Mouse (Mus musculus) embryonic facial prominence, embryonic 13.5 days (tissue): ENCODE measurements around the gene Calcoco2. TPM values are rescaled to one million over a fixed set of nuclear protein-coding genes. Genes with fewer than 3 reads are reported as not detected.

Source experiments
- ATAC-seq: fragments of 200-750 bp; cut with Nextera tagmentation; 2 replicates; pipeline ENCODE4 v1.8.0; 2017; ENCODE audit warnings: low read depth; ENCODE audit not compliant: insufficient number of reproducible peaks, insufficient read depth, low FRiP score, low TSS enrichment
- H3K27ac ChIP-seq: fragments of 300-500 bp; sonication (generic); 2 replicates; pipeline ENCODE4 v1.5.1; 2015; ENCODE audit warnings: moderate library complexity, mild to moderate bottlenecking, inconsistent platforms
- H3K27me3 ChIP-seq: fragments of 300-500 bp; sonication (generic); 2 replicates; pipeline ENCODE4 v1.6.1; 2015; ENCODE audit warnings: mild to moderate bottlenecking, inconsistent platforms
- H3K36me3 ChIP-seq: fragments of 300-500 bp; sonication (generic); 2 replicates; pipeline ENCODE4 v1.6.1; 2015; ENCODE audit warnings: mild to moderate bottlenecking, inconsistent platforms
- H3K4me1 ChIP-seq: fragments of 300-500 bp; sonication (generic); 2 replicates; pipeline ENCODE4 v1.6.1; 2015; ENCODE audit warnings: inconsistent platforms
- H3K4me2 ChIP-seq: fragments of 300-500 bp; sonication (generic); 2 replicates; pipeline ENCODE4 v1.6.1; 2015; ENCODE audit warnings: moderate library complexity, mild to moderate bottlenecking, inconsistent platforms
- H3K4me3 ChIP-seq: fragments of 300-500 bp; sonication (generic); 2 replicates; pipeline ENCODE4 v1.5.1; 2015; ENCODE audit warnings: mild to moderate bottlenecking, inconsistent platforms
- H3K9ac ChIP-seq: fragments of 300-500 bp; sonication (generic); 2 replicates; pipeline ENCODE4 v1.6.1; 2015; ENCODE audit warnings: mild to moderate bottlenecking, inconsistent platforms
- H3K9me3 ChIP-seq: fragments of 300-500 bp; sonication (generic); 2 replicates; pipeline ENCODE4 v1.6.1; 2016; ENCODE audit warnings: inconsistent platforms
- WGBS: fragments of 180-500 bp; shearing (Covaris S2); methylation state at CpG from one replicate; pipeline ENCODE4 v1.1.7; 2015; ENCODE audit warnings: mixed read lengths; 5-methylcytosine and 5-hydroxymethylcytosine counted together
- polyA plus RNA-seq: library from polyadenylated mRNA; unstranded; fragments of >200 nt; fragmentation: Nextera tagmentation; extraction: Ambion mirVana; gene quantifications from 2 replicates; pipeline ENCODE4 v1.2.1, GENCODE M21; 2015

Calcoco2 gene
- polyA plus RNA-seq, 1 experiment from 2014 or later = not detected

DNA sequence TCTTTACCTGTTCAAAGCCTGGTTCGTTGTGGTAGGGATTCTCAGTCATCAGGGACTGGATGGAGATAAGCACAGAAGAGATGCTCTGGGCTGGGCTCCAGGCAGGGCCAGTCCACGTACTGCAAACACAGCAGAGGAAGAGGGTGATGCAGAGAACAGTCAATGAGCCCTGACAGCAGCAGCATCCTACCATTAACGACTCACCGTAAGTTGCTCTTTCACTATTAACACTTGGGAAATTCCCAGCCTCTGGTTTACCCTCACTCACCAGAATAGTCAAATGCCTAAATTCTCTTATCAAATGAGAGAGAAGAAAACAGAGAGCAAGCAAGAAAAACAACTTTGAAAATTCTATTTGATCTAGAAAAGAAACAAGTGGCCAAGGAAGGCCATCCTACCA lies 53.5 kb downstream of the Calcoco2 start:
- no peak for ATAC-seq
- Histone ChIP-seq H3K4me2 (no peak overlapping the region), H3K27ac (no peak overlapping the region), H3K9me3 (no peaks in the 10 kb centered on the region), H3K9ac (no peak overlapping the region), H3K36me3 (peaks cover 79% of the 10 kb centered on the region), H3K4me3 (no peak overlapping the region), H3K27me3 (no peaks in the 10 kb centered on the region), H3K4me1 (peaks cover 11% of the 10 kb centered on the region)
- WGBS = 90% methylated on average over 4 of the region's 4 CpGs

DNA sequence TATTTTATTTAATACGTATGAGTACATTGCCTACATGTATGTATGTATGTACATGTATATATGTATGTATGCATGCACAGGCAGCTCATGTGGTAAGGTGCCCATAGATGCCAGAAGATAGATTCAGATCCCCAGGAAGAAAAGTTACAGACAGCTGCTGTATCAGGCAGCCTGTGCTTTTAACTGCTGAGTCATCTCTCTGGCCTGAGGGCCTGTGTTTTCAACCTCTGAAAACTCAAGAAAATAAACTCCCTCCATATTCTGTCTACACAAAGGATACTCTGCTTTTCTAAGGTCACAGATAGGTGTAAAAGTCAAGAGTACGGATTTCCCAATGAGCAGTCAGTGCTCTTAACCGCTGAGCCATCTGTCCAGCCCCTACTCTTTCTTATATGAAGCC lies 60.9 kb downstream of the Calcoco2 start:
- Histone ChIP-seq H3K4me1 (no peaks in the 10 kb centered on the region), H3K9ac (no peak overlapping the region), H3K4me2 (no peak overlapping the region), H3K27me3 (no peaks in the 10 kb centered on the region), H3K36me3 (peaks cover 86% of the 10 kb centered on the region), H3K4me3 (no peak overlapping the region), H3K27ac (no peak overlapping the region), H3K9me3 (no peaks in the 10 kb centered on the region)
- no peak for ATAC-seq
- 91% methylated on average over 3 of the region's 3 CpGs for WGBS

DNA sequence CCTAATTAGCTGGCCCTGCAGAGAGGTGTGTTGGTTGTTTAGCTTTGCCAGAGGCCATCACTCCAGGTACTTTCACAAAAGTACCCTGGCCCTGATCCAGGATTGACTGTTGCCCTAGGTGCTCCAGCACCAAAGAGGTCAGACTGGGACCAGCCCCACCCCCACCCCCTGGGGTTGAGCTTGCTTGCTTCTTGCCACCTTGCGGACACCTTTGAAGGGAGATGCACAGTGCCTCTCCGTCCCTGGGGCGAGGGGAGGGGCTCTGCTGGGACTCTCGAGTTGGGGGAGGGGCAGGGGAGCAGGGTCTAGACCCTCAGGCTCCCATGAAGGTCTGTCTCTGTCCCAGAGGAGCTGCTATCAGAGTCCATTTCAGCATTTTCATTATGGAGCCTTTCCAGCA lies 61.8 kb downstream of the Calcoco2 start:
- ATAC-seq = no peak
- peaks cover 84% of the 10 kb centered on the region for H3K36me3 ChIP-seq
- H3K9ac ChIP-seq = no peak overlapping the region
- H3K9me3 ChIP-seq = no peaks in the 10 kb centered on the region
- no peaks in the 10 kb centered on the region for H3K27me3 ChIP-seq
- H3K4me3 ChIP-seq = no peak overlapping the region
- WGBS = 77% methylated on average over 4 of the region's 4 CpGs
- H3K4me2 ChIP-seq = no peak overlapping the region
- H3K27ac ChIP-seq = no peak overlapping the region
- no peaks in the 10 kb centered on the region for H3K4me1 ChIP-seq

Other genes with a start within 250 kb of the Calcoco2 start
- gene B4galnt2, start 197.1 kb downstream of the Calcoco2 start, polyA plus RNA-seq = 0.11 and 0.45 TPM in 2 replicates
- gene Igf2bp1, start 106.0 kb downstream of the Calcoco2 start, polyA plus RNA-seq = 52.6 and 65.4 TPM in 2 replicates
- gene Gip, start 87.4 kb downstream of the Calcoco2 start, polyA plus RNA-seq = not detected in 2 replicates
- gene Snf8, start 77.1 kb downstream of the Calcoco2 start, polyA plus RNA-seq = 95.5 and 107 TPM in 2 replicates
- 39.8 and 43.2 TPM in 2 replicates for gene Ube2z, start 46.6 kb downstream of the Calcoco2 start, polyA plus RNA-seq
- gene Atp5g1, start 36.3 kb downstream of the Calcoco2 start, polyA plus RNA-seq = 513 and 576 TPM in 2 replicates
- gene Ttll6, start 21.8 kb upstream of the Calcoco2 start, polyA plus RNA-seq = 0.08 and 0.25 TPM in 2 replicates
- not detected in 2 replicates for gene Hoxb13, start 82.4 kb upstream of the Calcoco2 start, polyA plus RNA-seq
- 0.13 TPM in 1 of 2 replicates, not detected in the other for gene Hoxb9, start 159.5 kb upstream of the Calcoco2 start, polyA plus RNA-seq
- gene Hoxb8, start 169.9 kb upstream of the Calcoco2 start, polyA plus RNA-seq = 0.37 TPM in 1 of 2 replicates, not detected in the other
- 0.15 TPM in 1 of 2 replicates, not detected in the other for gene Hoxb7, start 174.7 kb upstream of the Calcoco2 start, polyA plus RNA-seq
- gene Hoxb6, start 180.5 kb upstream of the Calcoco2 start, polyA plus RNA-seq = 4.0 TPM in 1 of 2 replicates, not detected in the other
- gene Hoxb5, start 191.4 kb upstream of the Calcoco2 start, polyA plus RNA-seq = 6.0 TPM in 1 of 2 replicates, not detected in the other
- gene Hoxb4, start 206.3 kb upstream of the Calcoco2 start, polyA plus RNA-seq = 0.13 TPM in 1 of 2 replicates, not detected in the other
- not detected in 2 replicates for gene Hoxb3, start 211.4 kb upstream of the Calcoco2 start, polyA plus RNA-seq
- gene Hoxb2, start 238.6 kb upstream of the Calcoco2 start, polyA plus RNA-seq = 0.28 and 0.52 TPM in 2 replicates